22 mouse cellular contexts compared by ENCODE assay signal in genomic region chr11:26622727-26623126, GRCm38 (mm10). TPM values are rescaled to one million over a fixed set of nuclear protein-coding genes. Genes with fewer than 3 reads are reported as not detected.
"Had no signal": no experiment of that assay in that cellular context is flagged by ENCODE, and none has a peak within 500 bp of the region (broad histone marks: within the 10 kb centered on the region; RNA-seq: fewer than 3 reads in every experiment).

No protein-coding gene starts in this region.

- H3K4me1 ChIP-seq: neural tube, embryonic 13.5 days; neural tube, embryonic 15.5 days; stomach, embryonic 15.5 days had no signal

- DNase-seq: retina, postnatal 1 day; right cerebral cortex, adult 18-20 months; right cerebral cortex, postnatal 14 days; right cerebral cortex, postnatal 25 days; right cerebral cortex, postnatal 4 days; spleen, adult 18-20 months; thymus, adult 18-20 months; thymus, adult 2 months; thymus, postnatal 14 days; thymus, postnatal 25 days; thymus, postnatal 36 days; thymus, postnatal 4 days had no signal

- H3K9me3 ChIP-seq: neural tube, embryonic 13.5 days; neural tube, embryonic 15.5 days; stomach, embryonic 15.5 days had no signal

- H3K27me3 ChIP-seq: neural tube, embryonic 13.5 days; neural tube, embryonic 15.5 days; stomach, embryonic 15.5 days had no signal

- H3K9ac ChIP-seq: neural tube, embryonic 13.5 days; neural tube, embryonic 15.5 days; stomach, embryonic 15.5 days had no signal

- H3K27ac ChIP-seq: neural tube, embryonic 13.5 days; neural tube, embryonic 15.5 days; stomach, embryonic 15.5 days; stomach, postnatal 0 days had no signal

- H3K36me3 ChIP-seq: neural tube, embryonic 13.5 days; neural tube, embryonic 15.5 days; stomach, embryonic 15.5 days had no signal

- H3K4me3 ChIP-seq: neural tube, embryonic 13.5 days; neural tube, embryonic 15.5 days; stomach, embryonic 15.5 days had no signal

RNA-seq across cellular contexts. Expression of gene Gm6899, which starts 29.7 kb away (rescaled TPM):
- total RNA-seq: neutrophil, adult 5-6 weeks had no signal
- polyA plus RNA-seq: neural tube, embryonic 13.5 days; neural tube, embryonic 14.5 days; neural tube, embryonic 15.5 days; small intestine, adult 2 months; spleen, adult 2 months; stomach, embryonic 14.5 days; stomach, embryonic 15.5 days; stomach, postnatal 0 days; thymus, adult 2 months; urinary bladder, adult 2 months had no signal
